Mouse (Mus musculus) liver, adult 2 months (tissue): ENCODE measurements around the gene Gli1.

ENCODE experiments used
- CTCF ChIP-seq: fragments of 200-500 bp; IDR thresholded peaks from 2 replicates; pipeline ENCODE4 v1.5.1; 2011; ENCODE audit warnings: low read depth, low read length, control low read depth
- POLR2A ChIP-seq: fragments of 200-500 bp; IDR thresholded peaks from 2 replicates; pipeline ENCODE4 v1.6.1; 2011; ENCODE audit warnings: low read length, control low read depth; ENCODE audit not compliant: insufficient read depth; ENCODE audit errors: extremely low read depth

GRCm38 (mm10) chr10:127303136-127303535 lies 38.6 kb downstream of the Gli1 start:
- no peak for TF ChIP-seq POLR2A
- no peak for TF ChIP-seq CTCF
